Mouse (Mus musculus) olfactory bulb, adult 2 months (tissue): ENCODE results near the gene Celf6. TPM values are rescaled to one million over a fixed set of nuclear protein-coding genes. Genes with fewer than 3 reads are reported as not detected.

Source experiments
- H3K27ac ChIP-seq: fragments of 200-500 bp; 2 replicates; pipeline ENCODE4 v1.5.1; 2012; ENCODE audit warnings: low read depth, low read length; ENCODE audit not compliant: insufficient read depth
- H3K4me1 ChIP-seq: fragments of 200-500 bp; 2 replicates; pipeline ENCODE4 v1.6.1; 2012; ENCODE audit warnings: low read length; ENCODE audit not compliant: control insufficient read depth, insufficient read depth
- H3K4me3 ChIP-seq: fragments of 200-500 bp; 2 replicates; pipeline ENCODE4 v1.5.1; 2012; ENCODE audit warnings: mild to moderate bottlenecking, low read depth, low read length, moderate library complexity; ENCODE audit not compliant: insufficient read depth
- CTCF ChIP-seq: fragments of 200-500 bp; IDR thresholded peaks from 2 replicates; pipeline ENCODE4 v1.5.1; 2012; ENCODE audit warnings: low read depth, mild to moderate bottlenecking, low read length, moderate library complexity; ENCODE audit not compliant: insufficient read depth
- POLR2A ChIP-seq: fragments of 200-500 bp; IDR thresholded peaks from 2 replicates; pipeline ENCODE4 v1.6.1; 2012; ENCODE audit warnings: mild to moderate bottlenecking, low read depth, low read length, moderate library complexity; ENCODE audit not compliant: insufficient read depth
- WGBS: fragments of 180-500 bp; shearing (Covaris S2); methylation state at CpG from one replicate; pipeline ENCODE4 v1.1.7; 2018; 5-methylcytosine and 5-hydroxymethylcytosine counted together
- polyA plus RNA-seq: library from polyadenylated mRNA; stranded (reverse); fragments of >200 nt; gene quantifications from 2 replicates; pipeline ENCODE4 v1.2.4, GENCODE M21; 2012; ENCODE audit warnings: low replicate concordance; ENCODE audit not compliant: missing spikeins, insufficient read depth, insufficient read length

The Celf6 gene
- polyA plus RNA-seq, 1 experiment = not detected

DNA sequence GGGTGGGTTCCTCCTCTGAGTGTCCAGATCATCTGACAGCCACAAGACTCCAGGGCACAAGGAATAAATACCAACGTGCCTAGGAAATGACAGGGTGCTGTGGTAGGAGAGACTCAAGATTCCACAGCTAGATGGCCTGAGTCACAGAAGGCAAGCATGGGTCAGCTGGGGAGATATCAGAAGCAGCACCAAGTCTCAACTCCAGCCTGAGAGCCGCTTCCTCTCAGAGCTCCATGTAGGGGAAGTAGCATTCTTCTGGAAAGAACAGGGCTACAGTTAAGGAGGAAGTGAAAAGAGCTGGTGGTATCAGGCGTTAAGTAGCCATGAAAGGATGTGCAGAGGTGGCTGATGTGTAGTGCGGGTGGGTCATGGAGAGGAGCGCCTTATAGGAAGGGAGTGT, 33.0 kb upstream of the Celf6 start:
- no peak overlapping the region for H3K27ac ChIP-seq
- peaks cover 13% of the 10 kb centered on the region for H3K4me1 ChIP-seq
- H3K4me3 ChIP-seq = no peak overlapping the region
- TF ChIP-seq CTCF = no peak
- TF ChIP-seq POLR2A = no peak
- 77% methylated on average over 5 of the region's 5 CpGs for WGBS

DNA sequence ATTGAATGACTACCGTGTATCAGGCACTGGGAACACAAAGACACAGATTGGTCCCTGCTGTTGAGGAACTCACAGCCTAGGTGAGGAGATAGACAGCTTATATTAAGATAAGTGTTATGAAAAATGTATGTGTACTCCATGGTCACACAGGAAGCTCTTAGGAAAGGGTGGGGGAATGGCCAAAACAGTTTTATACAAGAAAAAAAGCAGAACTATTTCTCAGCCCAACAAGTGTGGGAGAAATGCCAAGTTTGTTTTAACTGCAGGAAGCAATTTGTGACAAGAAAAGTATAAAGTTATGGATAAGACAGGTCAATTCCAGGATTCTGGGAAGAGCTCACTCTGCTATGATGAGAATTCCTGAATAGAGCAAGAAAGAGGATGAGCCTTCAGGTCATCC, 29.8 kb upstream of the Celf6 start:
- no peak overlapping the region for H3K27ac ChIP-seq
- H3K4me1 ChIP-seq = peaks cover 14% of the 10 kb centered on the region
- 92% methylated on average over 1 of the region's 1 CpGs for WGBS
- H3K4me3 ChIP-seq = no peak overlapping the region
- no peak for TF ChIP-seq POLR2A
- no peak for TF ChIP-seq CTCF

DNA sequence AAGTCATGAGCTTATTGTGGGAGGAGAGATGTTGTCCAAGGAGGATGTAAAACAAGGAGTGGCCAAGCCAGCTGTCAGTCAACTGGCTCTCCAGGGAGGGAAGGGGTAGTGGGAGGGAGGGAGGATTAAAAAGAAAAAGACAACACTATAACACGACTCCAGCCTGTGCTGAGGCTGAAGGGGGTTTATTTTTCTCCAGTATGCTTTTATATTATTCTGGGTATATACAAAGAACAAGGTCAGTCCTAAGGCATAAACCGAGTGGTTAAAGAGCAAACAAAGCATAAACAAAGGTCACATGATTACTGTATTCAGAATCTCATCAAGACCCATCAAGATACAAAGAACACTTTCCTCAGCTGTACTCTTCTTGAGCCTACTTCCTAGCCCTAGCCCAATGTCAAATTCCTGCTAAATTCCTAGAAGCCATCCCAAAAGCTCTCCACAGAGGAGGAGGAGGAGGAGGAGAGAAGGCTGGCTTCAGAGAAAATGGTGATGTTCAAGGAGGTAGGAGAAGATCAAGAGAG, 28.7 kb upstream of the Celf6 start:
- no peak overlapping the region for H3K27ac ChIP-seq
- peaks cover 12% of the 10 kb centered on the region for H3K4me1 ChIP-seq
- 39% methylated on average over 2 of the region's 2 CpGs for WGBS
- H3K4me3 ChIP-seq = no peak overlapping the region
- no peak for TF ChIP-seq POLR2A
- no peak for TF ChIP-seq CTCF

DNA sequence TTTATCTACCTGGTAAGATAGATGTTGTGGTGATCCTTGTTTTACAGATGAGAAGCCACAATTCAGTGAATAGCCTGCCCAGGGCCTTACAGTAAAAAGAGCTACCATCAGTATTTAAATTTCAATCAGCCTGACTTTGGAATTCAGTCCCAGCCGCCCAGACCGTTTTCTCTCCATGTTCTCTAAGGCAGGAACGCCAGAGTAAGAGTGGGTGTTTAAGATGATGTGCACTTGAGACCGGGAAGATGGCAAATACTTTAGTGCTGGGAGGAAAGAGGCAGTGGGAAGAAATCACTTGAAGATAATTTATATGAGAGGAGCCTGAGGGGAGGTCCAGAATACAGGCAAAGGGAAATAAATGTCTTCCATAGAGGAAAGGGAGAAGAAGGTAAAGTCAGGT, 27.6 kb upstream of the Celf6 start:
- no peak overlapping the region for H3K27ac ChIP-seq
- TF ChIP-seq CTCF = no peak
- TF ChIP-seq POLR2A = no peak

GRCm38 (mm10) chr9:59551017-59551416, 26.7 kb upstream of the Celf6 start:
- TF ChIP-seq POLR2A = no peak
- TF ChIP-seq CTCF = no peak
- no peak overlapping the region for H3K4me3 ChIP-seq
- peaks cover 15% of the 10 kb centered on the region for H3K4me1 ChIP-seq

More for the DNA sequence above, 27.6 kb upstream of the Celf6 start:
- 41% methylated on average over 4 of the region's 4 CpGs for WGBS
- peaks cover 12% of the 10 kb centered on the region for H3K4me1 ChIP-seq
- H3K4me3 ChIP-seq = no peak overlapping the region

GRCm38 (mm10) chr9:59551620-59552031, 26.1 kb upstream of the Celf6 start:
- peaks cover 13% of the 10 kb centered on the region for H3K4me1 ChIP-seq
- H3K27ac ChIP-seq = no peak overlapping the region
- WGBS = 69% methylated on average over 3 of the region's 3 CpGs
- TF ChIP-seq CTCF (no peak), POLR2A (no peak)
- no peak overlapping the region for H3K4me3 ChIP-seq

More at GRCm38 (mm10) chr9:59551017-59551416, 26.7 kb upstream of the Celf6 start:
- H3K27ac ChIP-seq = no peak overlapping the region
- 81% methylated on average over 5 of the region's 5 CpGs for WGBS

GRCm38 (mm10) chr9:59552610-59553009, 25.1 kb upstream of the Celf6 start:
- Histone ChIP-seq H3K4me3 (no peak overlapping the region), H3K27ac (no peak overlapping the region), H3K4me1 (peaks cover 12% of the 10 kb centered on the region)
- no peak for TF ChIP-seq POLR2A
- no peak for TF ChIP-seq CTCF
- WGBS = 81% methylated on average over 5 of the region's 5 CpGs

GRCm38 (mm10) chr9:59553719-59554118, 24.0 kb upstream of the Celf6 start:
- Histone ChIP-seq H3K27ac (no peak overlapping the region), H3K4me1 (peaks cover 11% of the 10 kb centered on the region), H3K4me3 (no peak overlapping the region)
- 69% methylated on average over 4 of the region's 4 CpGs for WGBS
- TF ChIP-seq POLR2A (no peak), CTCF (no peak)

GRCm38 (mm10) chr9:59565600-59565999, 12.1 kb upstream of the Celf6 start:
- Histone ChIP-seq H3K4me3 (no peak overlapping the region), H3K27ac (no peak overlapping the region), H3K4me1 (peaks cover 20% of the 10 kb centered on the region)
- TF ChIP-seq CTCF (peak; percentile 53; the same call in 1 of the 2 replicates), POLR2A (no peak)
- WGBS = 33% methylated on average over 4 of the region's 4 CpGs
